Mouse (Mus musculus) lung, adult 2 months (tissue): ENCODE measurements around the gene Palld. TPM values are rescaled to one million over a fixed set of nuclear protein-coding genes. Genes with fewer than 3 reads are reported as not detected.

Experiments
- DNase-seq: peaks from one replicate; pipeline ENCODE4 v3.0.0; 2022
- H3K4me1 ChIP-seq: fragments of 200-500 bp; 2 replicates; pipeline ENCODE4 v1.6.1; 2011; ENCODE audit warnings: low read length; ENCODE audit not compliant: control insufficient read depth, insufficient read depth
- H3K4me3 ChIP-seq: fragments of 200-500 bp; replicated peaks from 2 replicates; pipeline ENCODE3; 2011; ENCODE audit warnings: low read depth, mild to moderate bottlenecking, control low read depth, low read length; ENCODE audit errors: extremely low read depth
- CTCF ChIP-seq: fragments of 200-500 bp; IDR thresholded peaks from 2 replicates; pipeline ENCODE4 v1.5.1; 2011; ENCODE audit warnings: mild to moderate bottlenecking, low read length, control low read depth; ENCODE audit not compliant: insufficient read depth
- POLR2A ChIP-seq: fragments of 200-500 bp; IDR thresholded peaks from 2 replicates; pipeline ENCODE4 v1.6.1; 2011; ENCODE audit warnings: low read depth, mild to moderate bottlenecking, control low read depth, low read length, borderline replicate concordance; ENCODE audit errors: extremely low read depth
- WGBS: fragments of 180-500 bp; shearing (Covaris S2); methylation state at CpG from one replicate; pipeline ENCODE4 v1.1.7; 2018; 5-methylcytosine and 5-hydroxymethylcytosine counted together
- polyA plus RNA-seq: library from polyadenylated mRNA; depleted of rRNA; stranded (reverse); fragments of >200 nt; gene quantifications from 2 replicates; pipeline ENCODE4 v1.2.3, GENCODE M21; 2012; rRNA removed

The Palld gene
- polyA plus RNA-seq, 1 experiment, result 37.1 TPM

GRCm38 (mm10) chr8:61466696-61467552, 435.6 kb downstream of the Palld start:
- 85% methylated on average over 15 of the region's 15 CpGs for WGBS
- TF ChIP-seq POLR2A (no peak), CTCF (no peak)
- H3K4me3 ChIP-seq, result no peak overlapping the region
- no peak for DNase-seq
- H3K4me1 ChIP-seq, result no peaks in the 10 kb centered on the region; the same call in 1 of the 2 replicates

GRCm38 (mm10) chr8:61464393-61464792, 438.1 kb downstream of the Palld start:
- Histone ChIP-seq H3K4me1 (no peaks in the 10 kb centered on the region; the same call in 1 of the 2 replicates), H3K4me3 (no peak overlapping the region)
- 74% methylated on average over 2 of the region's 2 CpGs for WGBS
- DNase-seq, result no peak
- TF ChIP-seq POLR2A (no peak), CTCF (no peak)

- WGBS, result 85% methylated on average over 5 of the region's 5 CpGs
- Histone ChIP-seq H3K4me1 (no peaks in the 10 kb centered on the region), H3K4me3 (no peak overlapping the region)
- DNase-seq, result no peak
- no peak for TF ChIP-seq POLR2A
- TF ChIP-seq CTCF, result no peak
These were observed 440.3 kb downstream of the Palld start for GRCm38 (mm10) chr8:61462221-61462620.

Other genes starting within 250 kb of the Palld start
- gene Ddx60, start 25.4 kb upstream of the Palld start, polyA plus RNA-seq, result 1.0 and 1.1 TPM in 2 replicates
- gene Anxa10, start 220.5 kb upstream of the Palld start, polyA plus RNA-seq, result not detected in 2 replicates